Mouse (Mus musculus) MEL-GATA-1-ER (cell line): Measurements from ENCODE around the gene Rmi1.
"Not testable (repeated sequence)": the region's sequence is repeated elsewhere in the genome, so short reads cannot be mapped to it uniquely, and the experiment has no call there.

Experiments
- DNase-seq: peaks from one replicate; pipeline ENCODE4 v3.0.0-alpha.2; 2012; ENCODE audit warnings: low read depth; ENCODE audit errors: extremely low read depth

Gene Rmi1

GRCm38 (mm10) chr13:58401135-58402002, 679 bp upstream of the Rmi1 start:
- no peak for DNase-seq

DNA sequence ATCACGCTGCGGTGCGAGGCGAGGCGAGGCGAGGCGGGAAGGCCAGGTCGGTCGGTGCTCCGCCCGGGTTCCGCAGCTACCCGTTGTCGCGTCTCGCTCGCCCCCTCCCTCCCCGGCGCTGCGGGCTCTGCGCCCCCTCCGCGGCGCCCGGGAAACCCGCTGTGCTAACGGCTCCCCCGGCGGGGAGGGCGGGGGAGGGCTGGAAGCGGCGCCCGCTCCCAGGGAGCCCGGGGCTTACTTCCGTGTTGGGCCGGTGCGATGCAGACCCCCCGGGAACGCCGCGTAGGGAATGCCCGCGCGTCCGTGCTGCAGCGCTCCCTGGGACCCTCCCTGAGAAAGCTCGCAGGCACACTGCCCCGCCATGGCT, 679 bp downstream of the Rmi1 start:
- DNase-seq: no peak

DNA sequence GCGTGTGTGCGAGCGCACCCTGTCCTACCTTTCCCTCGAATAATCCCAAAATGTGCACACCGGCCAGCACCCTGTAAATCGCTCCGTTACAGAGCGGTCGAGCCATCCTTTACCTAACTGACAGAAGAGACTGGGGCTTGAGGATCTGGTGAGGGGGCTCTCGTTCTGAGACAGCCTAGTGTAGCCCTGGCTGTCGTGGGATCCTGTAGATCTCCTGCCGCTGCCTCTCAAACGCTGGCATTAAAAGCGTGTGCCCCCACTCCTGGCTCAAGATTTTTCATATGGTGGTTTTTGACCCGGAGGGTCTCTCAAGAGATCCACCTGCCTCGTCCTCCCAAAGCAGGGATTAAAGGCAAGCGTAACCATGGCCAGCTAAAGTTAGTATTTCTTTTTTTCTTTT, 1.2 kb downstream of the Rmi1 start, which contains the start of gene Hnrnpk:
Gene Hnrnpk, minus strand, starts transcription at position 101 of the 400 bp plus-strand sequence.
- DNase-seq: not testable (repeated sequence)

DNA sequence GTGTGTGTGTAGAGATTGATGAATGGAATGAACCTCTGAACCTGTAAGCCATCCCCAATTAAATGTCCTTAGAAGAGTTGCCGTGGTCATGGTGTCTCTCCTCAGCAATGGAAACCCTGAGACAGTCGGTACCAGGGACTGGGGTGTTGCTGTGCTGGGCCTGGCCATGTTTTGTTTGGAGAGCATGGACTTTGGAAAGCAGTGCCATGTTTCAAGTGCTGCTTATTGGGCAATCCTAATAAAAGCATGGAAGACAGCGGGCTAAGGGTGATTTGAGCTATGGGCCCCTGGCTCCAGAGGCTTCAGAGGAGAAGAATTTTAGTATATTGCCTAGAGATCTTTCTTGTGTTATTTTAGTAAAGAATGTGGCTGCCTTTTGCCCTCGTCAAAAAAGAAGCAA, 9.0 kb downstream of the Rmi1 start:
- no peak for DNase-seq

GRCm38 (mm10) chr13:58415374-58415773, 13.3 kb downstream of the Rmi1 start:
- no peak for DNase-seq

DNA sequence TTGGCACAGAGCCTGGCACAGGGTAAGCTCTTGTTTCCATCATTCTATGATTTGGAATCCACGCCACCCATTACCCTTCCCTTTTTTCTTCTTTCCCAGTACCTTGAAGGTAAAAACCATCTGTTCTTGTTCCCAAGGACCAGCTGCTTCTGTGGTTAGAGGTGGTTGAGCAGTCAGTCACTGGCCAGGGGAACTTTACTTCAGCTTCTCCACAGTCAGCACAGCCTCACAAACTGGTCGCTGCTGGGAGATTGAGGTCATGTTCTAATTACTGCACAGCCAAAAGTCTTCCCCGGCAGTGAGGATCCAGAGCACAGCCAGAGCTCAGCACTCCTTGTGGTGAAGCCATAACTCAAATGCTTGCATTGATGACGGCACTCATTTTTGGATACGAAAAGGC, 13.8 kb downstream of the Rmi1 start:
- DNase-seq: no peak

DNA sequence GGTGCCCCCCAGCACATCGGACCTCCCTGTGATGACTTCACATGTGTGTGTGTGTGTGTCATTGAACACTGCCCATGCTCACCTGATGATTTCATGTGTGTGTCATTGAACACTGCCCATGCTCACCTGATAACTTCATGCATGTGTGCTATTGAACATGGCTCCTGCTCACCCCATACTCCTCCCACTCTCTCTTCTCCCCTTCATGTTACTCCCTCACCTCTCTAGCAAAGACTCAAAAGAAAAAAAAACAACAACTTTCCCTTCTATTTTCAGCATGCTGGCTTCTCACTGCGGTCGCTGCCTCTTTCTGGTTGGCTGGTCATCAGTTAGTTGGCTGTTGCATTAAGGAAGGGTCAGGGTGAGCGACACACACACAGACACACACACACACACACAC, 16.6 kb downstream of the Rmi1 start:
- no peak for DNase-seq

DNA sequence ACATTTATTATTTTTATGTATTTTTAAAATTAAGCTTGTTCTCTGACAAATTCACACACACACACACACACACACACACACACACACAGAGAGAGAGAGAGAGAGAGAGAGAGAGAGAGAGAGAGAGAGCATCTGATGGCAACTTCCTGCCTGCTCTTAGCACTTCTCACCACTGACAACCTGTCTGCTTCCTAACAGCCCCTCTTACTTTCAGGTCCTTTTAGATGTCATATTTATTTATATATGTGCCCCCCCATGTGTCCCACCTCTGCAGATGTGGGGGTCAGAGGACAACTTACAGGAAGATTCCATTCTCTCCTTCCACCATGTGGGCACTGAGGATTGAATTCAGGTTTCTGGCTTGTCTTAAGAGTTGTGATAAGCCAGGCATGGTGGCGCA, 17.2 kb downstream of the Rmi1 start:
- DNase-seq: no peak

DNA sequence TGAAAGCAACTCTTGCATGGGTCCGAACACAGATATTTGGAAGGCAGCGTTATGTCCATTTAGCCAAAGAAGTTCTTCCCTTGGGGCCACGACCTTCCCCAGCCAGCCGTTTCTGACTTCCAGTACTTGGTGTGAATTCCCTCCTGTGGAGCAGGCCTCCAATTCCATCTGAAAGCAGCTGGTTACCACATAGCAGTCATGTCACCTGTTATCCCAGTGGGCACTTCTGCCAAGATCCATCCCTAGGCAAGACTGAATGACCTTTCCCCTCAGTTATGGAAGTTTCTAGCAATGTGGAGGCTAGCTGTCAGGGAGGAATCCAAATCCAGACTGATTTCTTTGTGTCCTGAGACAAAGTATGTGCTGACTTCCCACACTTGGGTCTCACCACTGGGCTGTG, 19.0 kb downstream of the Rmi1 start:
- DNase-seq: no peak

DNA sequence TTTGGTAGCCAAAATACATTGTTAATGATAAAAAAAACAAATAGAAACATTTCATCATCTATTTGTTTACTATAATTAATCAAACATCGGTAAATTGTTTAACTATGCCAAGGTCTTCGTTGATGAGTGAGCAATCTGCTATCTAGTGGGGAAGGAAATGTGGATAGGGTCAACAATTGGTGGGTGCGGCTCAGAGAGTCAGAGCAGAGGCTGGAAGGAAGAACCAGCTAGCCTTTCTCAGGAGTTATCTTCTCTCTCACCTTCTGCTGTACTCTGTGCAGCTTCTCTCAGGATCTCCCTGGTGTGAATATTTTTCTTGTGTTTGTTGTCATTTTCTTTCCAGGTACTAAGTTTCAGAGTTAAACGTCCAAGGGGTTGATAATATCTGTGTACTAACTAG, 20.2 kb downstream of the Rmi1 start:
- DNase-seq: no peak

DNA sequence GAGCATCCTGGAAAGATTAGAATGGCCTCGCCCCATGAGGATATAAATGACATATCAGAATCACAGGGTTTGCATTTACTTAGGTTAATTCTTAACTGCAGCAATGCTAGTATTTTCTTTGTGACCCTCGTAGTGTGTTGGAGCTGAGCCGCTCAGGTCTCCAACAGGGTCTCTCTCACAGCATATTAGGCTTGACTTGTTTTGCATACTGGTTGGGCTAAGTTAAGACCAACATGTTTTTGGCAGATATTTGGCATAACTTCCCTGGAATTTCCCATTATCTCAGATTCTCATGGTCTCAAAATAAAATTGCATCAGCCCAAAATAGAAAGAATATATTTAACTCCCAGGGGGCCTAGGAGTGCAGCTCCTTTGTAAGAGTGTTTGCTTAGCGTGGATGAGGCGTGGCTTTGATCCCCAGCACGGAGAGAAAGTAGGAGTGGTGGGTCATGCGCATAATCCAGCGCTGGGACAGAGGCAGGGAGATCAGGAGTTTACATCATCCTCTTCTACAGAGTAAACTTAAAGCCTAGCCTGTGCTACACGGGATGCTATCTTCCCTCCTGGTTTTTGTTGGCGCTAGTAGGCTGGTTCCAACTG, 21.1 kb downstream of the Rmi1 start:
- no peak for DNase-seq

DNA sequence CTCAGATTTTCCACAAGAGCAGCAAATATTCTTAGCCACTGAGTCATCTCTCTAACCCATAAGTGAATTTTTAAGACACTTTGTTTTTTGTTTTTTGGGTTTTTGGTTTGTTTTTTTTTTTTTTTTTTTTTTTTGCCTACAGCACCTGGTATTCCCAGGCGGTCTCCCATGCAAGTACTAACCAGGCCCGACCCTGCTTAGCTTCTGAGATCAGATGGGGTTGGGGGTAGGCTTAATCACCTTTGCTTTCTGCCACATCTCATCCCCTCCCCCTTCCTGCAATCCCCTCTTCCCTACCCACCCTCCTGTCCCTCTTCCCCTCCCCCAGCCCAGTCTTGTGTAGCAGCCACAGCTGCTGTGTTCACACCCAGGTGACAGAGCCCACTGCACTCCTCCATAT, 37.7 kb downstream of the Rmi1 start:
- DNase-seq: no peak

- no peak for DNase-seq
These were observed 41.3 kb downstream of the Rmi1 start for GRCm38 (mm10) chr13:58443326-58443725.

GRCm38 (mm10) chr13:58443787-58444186, 41.7 kb downstream of the Rmi1 start:
- DNase-seq: peak; percentile 76

DNA sequence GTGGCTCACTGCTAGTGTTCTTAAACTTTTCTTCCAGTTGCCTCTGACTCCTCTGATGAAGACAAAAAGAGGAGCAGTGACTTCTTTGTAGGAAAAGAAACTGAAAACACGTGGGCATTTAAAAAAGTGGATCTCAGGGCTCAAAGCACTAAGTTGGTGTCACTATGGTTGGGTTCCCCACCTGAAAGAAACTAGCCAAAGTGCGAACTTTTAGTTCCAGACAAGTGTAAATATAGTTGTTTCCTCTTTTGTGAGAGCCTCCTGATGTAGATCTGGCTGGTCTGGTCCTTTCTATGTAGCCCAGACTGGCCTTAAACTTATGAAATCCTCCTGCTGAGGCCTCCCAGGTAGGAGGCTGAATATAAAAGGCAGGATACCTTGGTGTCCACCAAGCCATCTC, 44.5 kb downstream of the Rmi1 start:
- peak; percentile 26 for DNase-seq

- no peak for DNase-seq
These were observed 48.6 kb downstream of the Rmi1 start for GRCm38 (mm10) chr13:58450459-58451182.

DNA sequence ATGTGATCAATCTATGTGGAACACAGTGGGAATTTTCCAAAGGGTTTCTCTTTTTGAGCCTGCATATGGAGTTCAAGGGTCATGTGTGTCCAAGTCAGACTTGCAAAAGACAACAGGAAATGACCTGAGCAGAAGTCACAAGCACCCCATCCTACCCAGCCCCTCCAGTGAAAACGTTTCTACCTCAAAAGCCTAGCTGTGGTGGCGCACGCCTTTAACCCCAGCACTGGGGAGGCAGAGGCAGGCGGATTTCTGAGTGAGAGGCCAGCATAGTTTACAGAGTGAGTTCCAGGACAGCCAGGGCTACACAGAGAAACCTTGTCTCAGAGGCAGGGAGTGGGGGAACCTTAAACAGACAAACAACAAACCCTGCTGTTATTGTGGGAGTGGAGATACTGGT, 50.2 kb downstream of the Rmi1 start:
- no peak for DNase-seq

GRCm38 (mm10) chr13:58452651-58453413, 50.8 kb downstream of the Rmi1 start:
- no peak for DNase-seq

- no peak for DNase-seq
These were observed 51.5 kb downstream of the Rmi1 start for GRCm38 (mm10) chr13:58453541-58453940.

- DNase-seq: no peak
These were observed 54.5 kb downstream of the Rmi1 start for GRCm38 (mm10) chr13:58456547-58456946.

GRCm38 (mm10) chr13:58458811-58459210, 56.8 kb downstream of the Rmi1 start:
- not testable (repeated sequence) for DNase-seq
